In the genomic region with DNA sequence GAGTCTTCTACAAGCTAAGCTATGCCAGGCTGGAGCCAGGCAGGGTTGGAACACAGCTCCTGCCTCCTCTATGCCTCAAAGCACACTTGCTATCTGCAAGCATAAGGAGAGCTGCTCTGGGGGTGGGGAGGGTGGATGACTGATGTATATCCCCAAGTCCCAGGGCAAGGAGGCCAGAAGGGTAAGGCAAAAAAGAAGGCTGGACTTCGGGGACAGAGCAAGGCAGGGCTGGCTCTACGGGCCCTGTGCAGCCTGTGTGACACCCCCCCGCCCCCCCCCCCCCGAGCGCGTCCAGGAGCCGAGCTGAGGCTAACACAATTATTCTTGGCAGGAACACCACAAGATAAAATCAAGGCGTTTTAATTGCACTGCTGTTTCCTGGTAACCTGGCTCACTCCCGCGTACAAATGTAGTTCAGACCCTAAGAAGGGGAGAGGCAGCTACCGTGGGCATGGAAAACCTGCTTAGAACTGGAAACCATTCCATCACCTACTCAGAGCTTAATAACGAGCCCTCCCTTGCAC, we compare ENCODE assay signal across 11 mouse cellular contexts. TPM values are rescaled to one million over a fixed set of nuclear protein-coding genes. Genes with fewer than 3 reads are reported as not detected.
DNase-seq lines count a peak whose midpoint lies in the region; ATAC-seq and TF ChIP-seq lines count a peak whose summit lies in the region.
"Had no signal": no experiment of that assay in that cellular context is flagged by ENCODE, and none has a peak within 500 bp of the region (broad histone marks: within the 10 kb centered on the region; RNA-seq: fewer than 3 reads in every experiment).

No protein-coding gene starts in this region.

- H3K27me3 ChIP-seq in neural tube, embryonic 11.5 days (ENCODE audit: control insufficient read depth, insufficient read depth, low read length) = no peaks in the 10 kb centered on the region
- no peaks in the 10 kb centered on the region for H3K27me3 ChIP-seq in hindbrain, embryonic 12.5 days
- H3K27me3 ChIP-seq in limb, embryonic 13.5 days = no peaks in the 10 kb centered on the region
- H3K27me3 ChIP-seq in stomach, postnatal 0 days (ENCODE audit: control insufficient read depth, insufficient read depth, low read length) = no peaks in the 10 kb centered on the region
- H3K27me3 ChIP-seq: embryonic facial prominence, embryonic 15.5 days had no signal

- no peak overlapping the region for H3K4me2 ChIP-seq in neural tube, embryonic 11.5 days (ENCODE audit: low read depth)
- H3K4me2 ChIP-seq in hindbrain, embryonic 12.5 days (replicated peaks) = 0 out of 2 replicates have a peak overlapping the region, but pooled peaks have one; percentile 6
- no peak overlapping the region for H3K4me2 ChIP-seq in limb, embryonic 13.5 days (replicated peaks)
- no peak overlapping the region for H3K4me2 ChIP-seq in stomach, postnatal 0 days (replicated peaks; ENCODE audit: low read depth)
- H3K4me2 ChIP-seq: embryonic facial prominence, embryonic 15.5 days had no signal

- no peak for TF ChIP-seq EP300 in stomach, postnatal 0 days (optimal IDR thresholded peaks at IDR 0.05)

- no peak for ATAC-seq in neural tube, embryonic 11.5 days (ENCODE audit: insufficient read depth, low FRiP score, low TSS enrichment)
- ATAC-seq in hindbrain, embryonic 12.5 days (ENCODE audit: low FRiP score) = 0 out of 2 replicates have a peak, but pooled peaks have one; percentile 25
- no peak for ATAC-seq in limb, embryonic 13.5 days (ENCODE audit: low FRiP score, low read depth)
- ATAC-seq in stomach, postnatal 0 days (ENCODE audit: low FRiP score, low TSS enrichment) = peak; percentile 53

- H3K4me3 ChIP-seq in neural tube, embryonic 11.5 days (ENCODE audit: low read depth, low read length) = no peak overlapping the region
- no peak overlapping the region for H3K4me3 ChIP-seq in hindbrain, embryonic 12.5 days
- H3K4me3 ChIP-seq in limb, embryonic 13.5 days = no peak overlapping the region
- H3K4me3 ChIP-seq in stomach, postnatal 0 days (ENCODE audit: low read depth, low read length) = no peak overlapping the region
- H3K4me3 ChIP-seq: embryonic facial prominence, embryonic 15.5 days had no signal

- peaks cover 20% of the 10 kb centered on the region for H3K4me1 ChIP-seq in neural tube, embryonic 11.5 days (ENCODE audit: control insufficient read depth, insufficient read depth, low read length)
- H3K4me1 ChIP-seq in hindbrain, embryonic 12.5 days = peaks cover 25% of the 10 kb centered on the region
- peaks cover 53% of the 10 kb centered on the region for H3K4me1 ChIP-seq in limb, embryonic 13.5 days
- peaks cover 3% of the 10 kb centered on the region; the same call in 1 of the 2 replicates for H3K4me1 ChIP-seq in stomach, postnatal 0 days (replicated peaks; ENCODE audit: control insufficient read depth, insufficient read depth)

- H3K9ac ChIP-seq in neural tube, embryonic 11.5 days (ENCODE audit: low read length) = no peak overlapping the region
- peak overlapping the region; percentile 19; the same call in 1 of the 2 replicates for H3K9ac ChIP-seq in hindbrain, embryonic 12.5 days
- peak overlapping the region; percentile 4; the same call in 1 of the 2 replicates for H3K9ac ChIP-seq in limb, embryonic 13.5 days
- H3K9ac ChIP-seq in stomach, postnatal 0 days (ENCODE audit: low read length) = 0 out of 2 replicates have a peak overlapping the region, but pooled peaks have one; percentile 23
- H3K9ac ChIP-seq: embryonic facial prominence, embryonic 15.5 days had no signal

- DNase-seq in neural tube, embryonic 11.5 days (ENCODE audit: low spot score) = no peak
- DNase-seq in neural tube, embryonic 10.5 days (ENCODE audit: extremely low spot score, low spot score) = no peak
- DNase-seq in stomach, postnatal 0 days (ENCODE audit: low spot score) = peak; percentile 75
- DNase-seq in frontal cortex, postnatal 14 days (ENCODE audit: low spot score in 2 of 2) = no peak
- DNase-seq in embryo, embryonic 9.5 days (ENCODE audit: extremely low spot score) = no peak
- DNase-seq: heart, postnatal 14 days; lung, postnatal 4 days; retina, postnatal 1 day had no signal

- 0 out of 2 replicates have a peak overlapping the region, but pooled peaks have one; percentile 8 for H3K27ac ChIP-seq in neural tube, embryonic 11.5 days (ENCODE audit: low read depth, low read length)
- peak overlapping the region; percentile 44; the same call in 1 of the 2 replicates for H3K27ac ChIP-seq in hindbrain, embryonic 12.5 days
- H3K27ac ChIP-seq in limb, embryonic 13.5 days = no peak overlapping the region
- peak overlapping the region; percentile 35; the same call in 1 of the 2 replicates for H3K27ac ChIP-seq in stomach, postnatal 0 days (replicated peaks)
- H3K27ac ChIP-seq: embryonic facial prominence, embryonic 15.5 days had no signal

- no peak for TF ChIP-seq CTCF in stomach, postnatal 0 days (IDR thresholded peaks at IDR 0.05; ENCODE audit: low read depth)

- H3K9me3 ChIP-seq in neural tube, embryonic 11.5 days (ENCODE audit: control insufficient read depth, low read length) = no peaks in the 10 kb centered on the region
- H3K9me3 ChIP-seq in hindbrain, embryonic 12.5 days (replicated peaks) = no peaks in the 10 kb centered on the region
- H3K9me3 ChIP-seq in limb, embryonic 13.5 days = no peaks in the 10 kb centered on the region
- H3K9me3 ChIP-seq in stomach, postnatal 0 days (ENCODE audit: control insufficient read depth, low read length) = no peaks in the 10 kb centered on the region
- H3K9me3 ChIP-seq: embryonic facial prominence, embryonic 15.5 days had no signal

- WGBS in neural tube, embryonic 11.5 days = 60% methylated on average over 12 of the region's 12 CpGs
- 51% methylated on average over 12 of the region's 12 CpGs for WGBS in hindbrain, embryonic 12.5 days
- 27% methylated on average over 12 of the region's 12 CpGs for WGBS in limb, embryonic 13.5 days
- WGBS in stomach, postnatal 0 days = 37% methylated on average over 12 of the region's 12 CpGs

- H3K36me3 ChIP-seq in neural tube, embryonic 11.5 days (ENCODE audit: control insufficient read depth, insufficient read depth, low read length) = no peaks in the 10 kb centered on the region
- H3K36me3 ChIP-seq in hindbrain, embryonic 12.5 days = no peaks in the 10 kb centered on the region
- peaks cover 2% of the 10 kb centered on the region; the same call in 1 of the 2 replicates for H3K36me3 ChIP-seq in limb, embryonic 13.5 days
- no peaks in the 10 kb centered on the region for H3K36me3 ChIP-seq in stomach, postnatal 0 days (ENCODE audit: control insufficient read depth, insufficient read depth, low read length)
- H3K36me3 ChIP-seq: embryonic facial prominence, embryonic 15.5 days had no signal

RNA-seq across cellular contexts. Expression of a gene that starts 6.9 kb away (rescaled TPM):
- polyA plus RNA-seq in neural tube, embryonic 11.5 days (2014; fragmentation: Nextera tagmentation; extraction: Ambion mirVana) = 2.9 and 4.4 TPM in 2 replicates
- polyA plus RNA-seq in hindbrain, embryonic 12.5 days (2016; fragmentation: Nextera tagmentation; extraction: Ambion mirVana) = 5.0 TPM in 2 replicates
- polyA plus RNA-seq in limb, embryonic 13.5 days (2015; fragmentation: Nextera tagmentation; extraction: Ambion mirVana) = 3.5 and 4.6 TPM in 2 replicates
- polyA plus RNA-seq in stomach, postnatal 0 days (2015; fragmentation: Nextera tagmentation; extraction: Ambion mirVana) = 2.8 and 3.2 TPM in 2 replicates

RNA-seq across cellular contexts. Expression of a gene that starts 24.8 kb away (rescaled TPM):
- 0.18 and 0.36 TPM in 2 replicates for polyA plus RNA-seq in neural tube, embryonic 11.5 days (2014; fragmentation: Nextera tagmentation; extraction: Ambion mirVana)
- 0.45 and 0.90 TPM in 2 replicates for polyA plus RNA-seq in hindbrain, embryonic 12.5 days (2016; fragmentation: Nextera tagmentation; extraction: Ambion mirVana)
- polyA plus RNA-seq in limb, embryonic 13.5 days (2015; fragmentation: Nextera tagmentation; extraction: Ambion mirVana) = 3.5 and 3.9 TPM in 2 replicates
- polyA plus RNA-seq in stomach, postnatal 0 days (2015; fragmentation: Nextera tagmentation; extraction: Ambion mirVana) = 0.41 and 0.46 TPM in 2 replicates

RNA-seq across cellular contexts. Expression of a gene that starts 30.4 kb away (rescaled TPM):
- polyA plus RNA-seq in neural tube, embryonic 11.5 days (2014; fragmentation: Nextera tagmentation; extraction: Ambion mirVana) = 32.0 and 37.6 TPM in 2 replicates
- 22.9 and 26.3 TPM in 2 replicates for polyA plus RNA-seq in hindbrain, embryonic 12.5 days (2016; fragmentation: Nextera tagmentation; extraction: Ambion mirVana)
- 32.6 and 33.1 TPM in 2 replicates for polyA plus RNA-seq in limb, embryonic 13.5 days (2015; fragmentation: Nextera tagmentation; extraction: Ambion mirVana)
- 19.2 and 19.7 TPM in 2 replicates for polyA plus RNA-seq in stomach, postnatal 0 days (2015; fragmentation: Nextera tagmentation; extraction: Ambion mirVana)

RNA-seq across cellular contexts. Expression of a gene that starts 52.4 kb away (rescaled TPM):
- polyA plus RNA-seq in neural tube, embryonic 11.5 days (2014; fragmentation: Nextera tagmentation; extraction: Ambion mirVana) = 2.4 TPM in 2 replicates
- polyA plus RNA-seq in hindbrain, embryonic 12.5 days (2016; fragmentation: Nextera tagmentation; extraction: Ambion mirVana) = 1.8 and 2.4 TPM in 2 replicates
- polyA plus RNA-seq in limb, embryonic 13.5 days (2015; fragmentation: Nextera tagmentation; extraction: Ambion mirVana) = 1.4 and 1.9 TPM in 2 replicates
- 3.5 TPM in 2 replicates for polyA plus RNA-seq in stomach, postnatal 0 days (2015; fragmentation: Nextera tagmentation; extraction: Ambion mirVana)

RNA-seq across cellular contexts. Expression of a gene that starts 54.5 kb away (rescaled TPM):
- 5.4 and 7.9 TPM in 2 replicates for polyA plus RNA-seq in neural tube, embryonic 11.5 days (2014; fragmentation: Nextera tagmentation; extraction: Ambion mirVana)
- 12.0 and 14.6 TPM in 2 replicates for polyA plus RNA-seq in hindbrain, embryonic 12.5 days (2016; fragmentation: Nextera tagmentation; extraction: Ambion mirVana)
- 10.3 and 11.0 TPM in 2 replicates for polyA plus RNA-seq in limb, embryonic 13.5 days (2015; fragmentation: Nextera tagmentation; extraction: Ambion mirVana)
- 5.3 and 6.7 TPM in 2 replicates for polyA plus RNA-seq in stomach, postnatal 0 days (2015; fragmentation: Nextera tagmentation; extraction: Ambion mirVana)

Comparison
In these comparisons a context has a peak if more than half of its experiments do, and no peak if none do; other contexts are left out.
1. ATAC-seq: peak in hindbrain, embryonic 12.5 days (single experiment) and stomach, postnatal 0 days (single experiment); none in neural tube, embryonic 11.5 days (single experiment) and limb, embryonic 13.5 days (single experiment).